Comparison of ENCODE assay signal across 9 mouse cellular contexts in genomic region chr4:130167814-130168213, GRCm38 (mm10). TPM values are rescaled to one million over a fixed set of nuclear protein-coding genes. Genes with fewer than 3 reads are reported as not detected.
DNase-seq lines count a peak whose midpoint lies in the region; ATAC-seq lines count a peak whose summit lies in the region.
"Had no signal": no experiment of that assay in that cellular context is flagged by ENCODE, and none has a peak within 500 bp of the region (broad histone marks: within the 10 kb centered on the region; RNA-seq: fewer than 3 reads in every experiment).

No protein-coding gene starts in this region.

- peak overlapping the region; percentile 67 for H3K9ac ChIP-seq in heart, embryonic 13.5 days
- peak overlapping the region; percentile 62 for H3K9ac ChIP-seq in heart, embryonic 16.5 days (ENCODE audit: low read length)
- H3K9ac ChIP-seq in limb, embryonic 15.5 days: no peak overlapping the region
- no peak overlapping the region for H3K9ac ChIP-seq in neural tube, embryonic 12.5 days

- no peak for ATAC-seq in heart, embryonic 13.5 days (ENCODE audit: extremely low read depth, insufficient number of reproducible peaks, low FRiP score, low TSS enrichment)
- ATAC-seq in heart, embryonic 16.5 days (replicated peaks; ENCODE audit: extremely low read depth, insufficient read depth, low FRiP score): 0 out of 2 replicates have a peak, but pooled peaks have one; percentile 0
- no peak for ATAC-seq in limb, embryonic 15.5 days (ENCODE audit: insufficient number of reproducible peaks, low FRiP score, low TSS enrichment, low read depth)
- ATAC-seq in neural tube, embryonic 12.5 days (ENCODE audit: low FRiP score, low read depth): no peak

- DNase-seq in heart, postnatal 4 days: no peak
- DNase-seq in cerebellum, postnatal 10 days: no peak
- DNase-seq in left cerebral cortex, postnatal 36 days (ENCODE audit: low spot score in 2 of 2): no peak
- DNase-seq in spleen, postnatal 14 days (ENCODE audit: low spot score in 2 of 2): no peak
- DNase-seq: cerebellum, adult 11 months had no signal

- H3K27me3 ChIP-seq in heart, embryonic 13.5 days (replicated peaks): no peaks in the 10 kb centered on the region
- H3K27me3 ChIP-seq in heart, embryonic 16.5 days (ENCODE audit: control insufficient read depth, insufficient read depth, low read length): no peaks in the 10 kb centered on the region
- H3K27me3 ChIP-seq in limb, embryonic 15.5 days: no peaks in the 10 kb centered on the region
- peaks cover 38% of the 10 kb centered on the region for H3K27me3 ChIP-seq in neural tube, embryonic 12.5 days (replicated peaks)

- H3K4me3 ChIP-seq in heart, embryonic 13.5 days: peak overlapping the region; percentile 30
- H3K4me3 ChIP-seq in heart, embryonic 16.5 days (ENCODE audit: low read length): no peak overlapping the region; the same call in 1 of the 2 replicates
- no peak overlapping the region for H3K4me3 ChIP-seq in limb, embryonic 15.5 days
- H3K4me3 ChIP-seq in neural tube, embryonic 12.5 days: no peak overlapping the region

- no peaks in the 10 kb centered on the region for H3K9me3 ChIP-seq in heart, embryonic 13.5 days
- no peaks in the 10 kb centered on the region for H3K9me3 ChIP-seq in heart, embryonic 16.5 days (replicated peaks; ENCODE audit: control insufficient read depth, low read length)
- no peaks in the 10 kb centered on the region for H3K9me3 ChIP-seq in limb, embryonic 15.5 days
- no peaks in the 10 kb centered on the region for H3K9me3 ChIP-seq in neural tube, embryonic 12.5 days

- peaks cover 90% of the 10 kb centered on the region for H3K4me1 ChIP-seq in heart, embryonic 13.5 days
- peaks cover 67% of the 10 kb centered on the region for H3K4me1 ChIP-seq in heart, embryonic 16.5 days (ENCODE audit: control insufficient read depth, insufficient read depth, low read length)
- H3K4me1 ChIP-seq in limb, embryonic 15.5 days: peaks cover 63% of the 10 kb centered on the region
- H3K4me1 ChIP-seq in neural tube, embryonic 12.5 days: peaks cover 23% of the 10 kb centered on the region

- intact Hi-C loops in left cerebral cortex, postnatal 36 days (cut with DNase I): no loop called here

- WGBS in heart, embryonic 13.5 days: 35% methylated on average over 9 of the region's 9 CpGs
- WGBS in heart, embryonic 16.5 days: 30% methylated on average over 9 of the region's 9 CpGs
- 45% methylated on average over 9 of the region's 9 CpGs for WGBS in limb, embryonic 15.5 days
- 55% methylated on average over 9 of the region's 9 CpGs for WGBS in neural tube, embryonic 12.5 days

- peaks cover 18% of the 10 kb centered on the region for H3K36me3 ChIP-seq in heart, embryonic 13.5 days
- no peaks in the 10 kb centered on the region for H3K36me3 ChIP-seq in heart, embryonic 16.5 days (ENCODE audit: control insufficient read depth, insufficient read depth)
- H3K36me3 ChIP-seq in limb, embryonic 15.5 days: no peaks in the 10 kb centered on the region
- H3K36me3 ChIP-seq in neural tube, embryonic 12.5 days: no peaks in the 10 kb centered on the region

- H3K4me2 ChIP-seq in heart, embryonic 13.5 days: peak overlapping the region; percentile 63
- peak overlapping the region; percentile 59 for H3K4me2 ChIP-seq in heart, embryonic 16.5 days (ENCODE audit: low read depth, low read length)
- H3K4me2 ChIP-seq in limb, embryonic 15.5 days: peak overlapping the region; percentile 31; the same call in 1 of the 2 replicates
- H3K4me2 ChIP-seq in neural tube, embryonic 12.5 days (replicated peaks): peak overlapping the region; percentile 41

- peak overlapping the region; percentile 91 for H3K27ac ChIP-seq in heart, embryonic 13.5 days (replicated peaks)
- H3K27ac ChIP-seq in heart, embryonic 16.5 days (ENCODE audit: low read length): peak overlapping the region; percentile 90
- peak overlapping the region; percentile 18; the same call in 1 of the 2 replicates for H3K27ac ChIP-seq in limb, embryonic 15.5 days
- H3K27ac ChIP-seq in neural tube, embryonic 12.5 days: no peak overlapping the region

RNA-seq across cellular contexts. Expression of gene Tinagl1, which starts 7.1 kb away (rescaled TPM):
- polyA plus RNA-seq in heart, embryonic 13.5 days (2015; fragmentation: Nextera tagmentation; extraction: Ambion mirVana): 47.4 and 53.0 TPM in 2 replicates
- 10 to 100 TPM; 68.9 to 69.4 TPM for total RNA-seq in heart, postnatal 4 days (2021)
- polyA plus RNA-seq in heart, embryonic 16.5 days (2015; fragmentation: Nextera tagmentation; extraction: Ambion mirVana): 61.2 and 70.6 TPM in 2 replicates
- polyA plus RNA-seq in limb, embryonic 15.5 days (2015; fragmentation: Nextera tagmentation; extraction: Ambion mirVana): 31.0 and 32.6 TPM in 2 replicates
- 5.0 and 5.5 TPM in 2 replicates for polyA plus RNA-seq in neural tube, embryonic 12.5 days (2016; fragmentation: Nextera tagmentation; extraction: Ambion mirVana)
- 10 to 100 TPM in 1 of 2 experiments, 1 to 10 TPM in 1; 8.0 to 13.4 TPM for total RNA-seq in left cerebral cortex, postnatal 36 days (2021)

RNA-seq across cellular contexts. Expression of gene Hcrtr1, which starts 28.7 kb away (rescaled TPM):
- polyA plus RNA-seq in heart, embryonic 13.5 days (2015; fragmentation: Nextera tagmentation; extraction: Ambion mirVana): 0.32 TPM in 1 of 2 replicates, not detected in the other
- not detected for total RNA-seq in heart, postnatal 4 days (2021)
- polyA plus RNA-seq in heart, embryonic 16.5 days (2015; fragmentation: Nextera tagmentation; extraction: Ambion mirVana): 0.19 TPM in 1 of 2 replicates, not detected in the other
- polyA plus RNA-seq in limb, embryonic 15.5 days (2015; fragmentation: Nextera tagmentation; extraction: Ambion mirVana): 0.10 and 0.12 TPM in 2 replicates
- polyA plus RNA-seq in neural tube, embryonic 12.5 days (2016; fragmentation: Nextera tagmentation; extraction: Ambion mirVana): 0.52 and 0.62 TPM in 2 replicates
- 1 to 10 TPM; 2.0 to 2.4 TPM for total RNA-seq in left cerebral cortex, postnatal 36 days (2021)

RNA-seq across cellular contexts. Expression of gene Gm853, which starts 54.4 kb away (rescaled TPM):
- polyA plus RNA-seq in heart, embryonic 13.5 days (2015; fragmentation: Nextera tagmentation; extraction: Ambion mirVana): not detected in 2 replicates
- total RNA-seq in heart, postnatal 4 days (2021): not detected
- polyA plus RNA-seq in heart, embryonic 16.5 days (2015; fragmentation: Nextera tagmentation; extraction: Ambion mirVana): not detected in 2 replicates
- polyA plus RNA-seq in limb, embryonic 15.5 days (2015; fragmentation: Nextera tagmentation; extraction: Ambion mirVana): not detected in 2 replicates
- not detected in 2 replicates for polyA plus RNA-seq in neural tube, embryonic 12.5 days (2016; fragmentation: Nextera tagmentation; extraction: Ambion mirVana)
- total RNA-seq in left cerebral cortex, postnatal 36 days (2021): not detected

Comparison
In these comparisons a context has a peak if more than half of its experiments do, and no peak if none do; other contexts are left out.
1. H3K9ac ChIP-seq: peak in heart, embryonic 13.5 days (single experiment) and heart, embryonic 16.5 days (single experiment); none in limb, embryonic 15.5 days (single experiment) and neural tube, embryonic 12.5 days (single experiment).
2. Peak in every context shown above with its lines, with median percentiles within 50 percentile points of each other: H3K4me2 ChIP-seq.